Mouse (Mus musculus) ES-E14 (cell line): ENCODE results near the gene Usp37.

Experiments
- CHD2 ChIP-seq: IDR thresholded peaks from 2 replicates; pipeline ENCODE4 v1.6.1; 2014; ENCODE audit warnings: mild to moderate bottlenecking, low read depth, low read length, inconsistent platforms
- ZC3H11A ChIP-seq: IDR thresholded peaks from 2 replicates; pipeline ENCODE4 v1.6.1; 2012; ENCODE audit warnings: low read depth, mild to moderate bottlenecking, inconsistent platforms, low read length, borderline replicate concordance

GRCm38 (mm10) chr1:74485792-74486191 lies 58.3 kb downstream of the Usp37 start:
- TF ChIP-seq ZC3H11A (no peak), CHD2 (no peak)
